Mouse (Mus musculus): ENCODE measurements around the gene Aqp7. TPM values are rescaled to one million over a fixed set of nuclear protein-coding genes. Genes with fewer than 3 reads are reported as not detected.

Gene Aqp7
- polyA plus RNA-seq, 1 experiment from 2014 or later: 0.16 TPM

DNA sequence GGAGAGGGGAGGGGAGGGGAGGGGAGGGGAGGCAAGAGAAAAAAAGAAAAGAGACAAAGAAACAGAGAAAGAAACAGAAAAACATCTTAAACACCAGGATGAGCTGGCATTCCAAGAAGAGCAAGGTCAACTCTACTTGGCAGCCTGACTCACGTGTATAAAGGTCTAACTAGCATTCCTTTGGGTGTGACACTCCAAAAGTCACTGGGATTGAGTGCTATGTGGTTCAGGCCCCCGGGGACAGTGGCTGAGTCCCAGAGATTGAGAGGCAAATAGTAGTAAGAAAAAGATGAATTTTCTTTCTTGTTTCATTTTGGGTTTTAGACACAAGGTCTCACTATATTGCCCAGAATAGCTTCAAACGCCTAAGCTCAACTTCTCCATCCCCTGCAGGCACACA lies 10.0 kb downstream of the Aqp7 start:
- Histone ChIP-seq H3K4me1 (replicated peaks; ENCODE audit: control insufficient read depth, insufficient read depth, low read length) (no peaks in the 10 kb centered on the region), H3K9me3 (ENCODE audit: control insufficient read depth, low read length) (no peaks in the 10 kb centered on the region), H3K36me3 (ENCODE audit: control insufficient read depth, insufficient read depth, low read length) (no peaks in the 10 kb centered on the region), H3K9ac (ENCODE audit: low read length) (no peak overlapping the region), H3K27me3 (replicated peaks; ENCODE audit: control insufficient read depth, insufficient read depth, low read length) (no peaks in the 10 kb centered on the region), H3K4me2 (ENCODE audit: low read length) (no peak overlapping the region), H3K4me3 (ENCODE audit: low read depth, low read length) (no peak overlapping the region), H3K27ac (ENCODE audit: low read depth) (no peak overlapping the region)
- 67% methylated on average over 3 of the region's 3 CpGs for WGBS
- DNase-seq (ENCODE audit: low spot score) (no peak), ATAC-seq (replicated peaks; ENCODE audit: low FRiP score, low TSS enrichment, low read depth) (no peak)

DNA sequence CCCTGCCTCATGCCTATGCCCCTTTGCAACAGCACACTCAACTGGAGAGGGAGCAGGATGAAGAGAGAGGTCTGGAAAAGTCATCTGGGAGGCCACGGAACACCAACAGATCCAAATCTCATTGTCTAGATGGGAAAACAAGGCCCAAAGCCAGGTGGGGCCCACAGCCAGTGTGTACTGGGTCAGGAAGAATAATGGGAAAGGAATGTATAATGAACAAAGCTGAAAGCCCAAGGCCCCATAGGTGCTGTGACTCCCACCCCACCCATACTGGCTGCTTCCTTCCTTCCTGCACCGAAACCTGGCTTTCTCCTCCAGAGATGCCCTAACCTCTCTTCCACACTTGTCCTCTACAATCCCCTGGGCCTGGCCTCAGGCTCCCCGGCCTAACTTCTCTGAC lies 16.7 kb downstream of the Aqp7 start:
- H3K27ac ChIP-seq (ENCODE audit: low read depth): no peak overlapping the region
- ATAC-seq (replicated peaks; ENCODE audit: low FRiP score, low TSS enrichment, low read depth): no peak
- no peaks in the 10 kb centered on the region for H3K9me3 ChIP-seq (ENCODE audit: control insufficient read depth, low read length)
- H3K36me3 ChIP-seq (ENCODE audit: control insufficient read depth, insufficient read depth, low read length): peaks cover 6% of the 10 kb centered on the region; the same call in 1 of the 2 replicates
- H3K4me2 ChIP-seq (ENCODE audit: low read length): no peak overlapping the region
- H3K9ac ChIP-seq (ENCODE audit: low read length): no peak overlapping the region
- 87% methylated on average over 3 of the region's 3 CpGs for WGBS
- H3K27me3 ChIP-seq (replicated peaks; ENCODE audit: control insufficient read depth, insufficient read depth, low read length): no peaks in the 10 kb centered on the region
- H3K4me1 ChIP-seq (replicated peaks; ENCODE audit: control insufficient read depth, insufficient read depth, low read length): no peaks in the 10 kb centered on the region
- DNase-seq (ENCODE audit: low spot score): no peak
- H3K4me3 ChIP-seq (ENCODE audit: low read depth, low read length): no peak overlapping the region

DNA sequence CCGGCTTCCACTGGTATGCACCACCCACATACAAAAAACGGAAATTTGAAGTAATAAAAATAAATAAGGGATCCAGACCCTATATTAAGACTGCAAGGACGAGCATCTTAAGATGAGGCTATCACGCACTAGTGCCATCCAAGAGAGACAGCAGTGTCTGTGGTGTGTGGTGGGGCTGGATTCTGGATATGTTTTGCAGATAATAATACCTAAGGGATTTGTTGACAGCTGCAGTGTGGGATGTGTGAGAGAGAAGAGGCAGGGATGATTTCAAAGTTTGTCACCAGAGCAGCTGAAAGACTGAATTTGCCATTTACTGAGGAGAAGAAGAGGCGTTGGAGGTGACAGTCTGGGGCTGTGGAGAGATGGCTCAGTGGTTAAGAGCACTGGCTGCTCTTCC lies 18.6 kb downstream of the Aqp7 start:
- ATAC-seq (replicated peaks; ENCODE audit: low FRiP score, low TSS enrichment, low read depth): no peak
- H3K9me3 ChIP-seq (ENCODE audit: control insufficient read depth, low read length): no peaks in the 10 kb centered on the region
- no peak overlapping the region for H3K9ac ChIP-seq (ENCODE audit: low read length)
- no peak for DNase-seq (ENCODE audit: low spot score)
- H3K4me3 ChIP-seq (ENCODE audit: low read depth, low read length): no peak overlapping the region
- WGBS: 90% methylated on average over 5 of the region's 5 CpGs
- no peak overlapping the region for H3K27ac ChIP-seq (ENCODE audit: low read depth)
- H3K27me3 ChIP-seq (replicated peaks; ENCODE audit: control insufficient read depth, insufficient read depth, low read length): no peaks in the 10 kb centered on the region
- no peak overlapping the region for H3K4me2 ChIP-seq (ENCODE audit: low read length)
- H3K36me3 ChIP-seq (ENCODE audit: control insufficient read depth, insufficient read depth, low read length): peaks cover 17% of the 10 kb centered on the region
- H3K4me1 ChIP-seq (replicated peaks; ENCODE audit: control insufficient read depth, insufficient read depth, low read length): no peaks in the 10 kb centered on the region

- Histone ChIP-seq H3K9ac (ENCODE audit: low read length) (no peak overlapping the region), H3K4me1 (replicated peaks; ENCODE audit: control insufficient read depth, insufficient read depth, low read length) (no peaks in the 10 kb centered on the region), H3K27me3 (replicated peaks; ENCODE audit: control insufficient read depth, insufficient read depth, low read length) (no peaks in the 10 kb centered on the region), H3K9me3 (ENCODE audit: control insufficient read depth, low read length) (no peaks in the 10 kb centered on the region), H3K4me2 (ENCODE audit: low read length) (no peak overlapping the region), H3K4me3 (ENCODE audit: low read depth, low read length) (no peak overlapping the region), H3K27ac (ENCODE audit: low read depth) (no peak overlapping the region), H3K36me3 (ENCODE audit: control insufficient read depth, insufficient read depth, low read length) (peaks cover 28% of the 10 kb centered on the region)
- DNase-seq (ENCODE audit: low spot score) (no peak), ATAC-seq (replicated peaks; ENCODE audit: low FRiP score, low TSS enrichment, low read depth) (no peak)
- WGBS: 87% methylated on average over 4 of the region's 4 CpGs
These were observed 19.7 kb downstream of the Aqp7 start for GRCm38 (mm10) chr4:41028272-41028671.

- no peaks in the 10 kb centered on the region for H3K9me3 ChIP-seq (ENCODE audit: control insufficient read depth, low read length)
- ATAC-seq (replicated peaks; ENCODE audit: low FRiP score, low TSS enrichment, low read depth) (no peak), DNase-seq (ENCODE audit: low spot score) (no peak)
- no peaks in the 10 kb centered on the region for H3K4me1 ChIP-seq (replicated peaks; ENCODE audit: control insufficient read depth, insufficient read depth, low read length)
- no peak overlapping the region for H3K4me2 ChIP-seq (ENCODE audit: low read length)
- no peak overlapping the region for H3K9ac ChIP-seq (ENCODE audit: low read length)
- H3K27ac ChIP-seq (ENCODE audit: low read depth): no peak overlapping the region
- peaks cover 32% of the 10 kb centered on the region for H3K36me3 ChIP-seq (ENCODE audit: control insufficient read depth, insufficient read depth, low read length)
- WGBS: 96% methylated on average over 3 of the region's 3 CpGs
- no peak overlapping the region for H3K4me3 ChIP-seq (ENCODE audit: low read depth, low read length)
- no peaks in the 10 kb centered on the region for H3K27me3 ChIP-seq (replicated peaks; ENCODE audit: control insufficient read depth, insufficient read depth, low read length)
These were observed 20.1 kb downstream of the Aqp7 start for GRCm38 (mm10) chr4:41027872-41028271.

GRCm38 (mm10) chr4:41026086-41026787 lies 21.7 kb downstream of the Aqp7 start:
- Histone ChIP-seq H3K27ac (ENCODE audit: low read depth) (no peak overlapping the region), H3K9me3 (ENCODE audit: control insufficient read depth, low read length) (no peaks in the 10 kb centered on the region), H3K36me3 (ENCODE audit: control insufficient read depth, insufficient read depth, low read length) (peaks cover 45% of the 10 kb centered on the region), H3K27me3 (replicated peaks; ENCODE audit: control insufficient read depth, insufficient read depth, low read length) (no peaks in the 10 kb centered on the region), H3K4me3 (ENCODE audit: low read depth, low read length) (no peak overlapping the region), H3K4me1 (replicated peaks; ENCODE audit: control insufficient read depth, insufficient read depth, low read length) (no peaks in the 10 kb centered on the region), H3K9ac (ENCODE audit: low read length) (no peak overlapping the region), H3K4me2 (ENCODE audit: low read length) (no peak overlapping the region)
- 0 out of 2 replicates have a peak, but pooled peaks have one; percentile 12 for ATAC-seq (replicated peaks; ENCODE audit: low FRiP score, low TSS enrichment, low read depth)
- WGBS: 50% methylated on average over 8 of the region's 8 CpGs
- DNase-seq (ENCODE audit: low spot score): no peak

DNA sequence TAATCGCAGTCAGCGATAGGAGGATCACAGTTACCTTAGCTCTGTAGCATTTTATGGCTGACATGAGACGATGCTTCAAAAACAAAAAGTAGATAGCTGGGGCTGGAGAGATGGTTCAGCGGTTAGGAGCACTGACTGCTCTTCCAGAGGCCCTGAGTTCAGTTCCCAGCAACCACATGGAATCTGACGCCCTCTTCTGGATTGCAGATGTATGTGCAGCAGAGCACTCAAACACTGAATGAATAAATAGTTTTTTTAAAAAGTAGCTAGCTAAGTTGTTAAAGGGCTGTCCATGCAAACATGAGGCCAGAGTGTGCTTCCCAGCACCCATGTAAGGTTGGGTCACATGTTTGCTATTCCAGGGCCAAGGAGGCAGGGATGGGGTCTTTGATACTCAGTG lies 26.8 kb downstream of the Aqp7 start:
- DNase-seq (ENCODE audit: low spot score) (no peak), ATAC-seq (replicated peaks; ENCODE audit: low FRiP score, low TSS enrichment, low read depth) (no peak)
- Histone ChIP-seq H3K4me1 (replicated peaks; ENCODE audit: control insufficient read depth, insufficient read depth, low read length) (no peaks in the 10 kb centered on the region), H3K4me2 (ENCODE audit: low read length) (no peak overlapping the region), H3K4me3 (ENCODE audit: low read depth, low read length) (no peak overlapping the region), H3K9ac (ENCODE audit: low read length) (no peak overlapping the region), H3K9me3 (ENCODE audit: control insufficient read depth, low read length) (no peaks in the 10 kb centered on the region), H3K27me3 (replicated peaks; ENCODE audit: control insufficient read depth, insufficient read depth, low read length) (no peaks in the 10 kb centered on the region), H3K36me3 (ENCODE audit: control insufficient read depth, insufficient read depth, low read length) (peaks cover 72% of the 10 kb centered on the region), H3K27ac (ENCODE audit: low read depth) (no peak overlapping the region)
- WGBS: 87% methylated on average over 5 of the region's 5 CpGs

DNA sequence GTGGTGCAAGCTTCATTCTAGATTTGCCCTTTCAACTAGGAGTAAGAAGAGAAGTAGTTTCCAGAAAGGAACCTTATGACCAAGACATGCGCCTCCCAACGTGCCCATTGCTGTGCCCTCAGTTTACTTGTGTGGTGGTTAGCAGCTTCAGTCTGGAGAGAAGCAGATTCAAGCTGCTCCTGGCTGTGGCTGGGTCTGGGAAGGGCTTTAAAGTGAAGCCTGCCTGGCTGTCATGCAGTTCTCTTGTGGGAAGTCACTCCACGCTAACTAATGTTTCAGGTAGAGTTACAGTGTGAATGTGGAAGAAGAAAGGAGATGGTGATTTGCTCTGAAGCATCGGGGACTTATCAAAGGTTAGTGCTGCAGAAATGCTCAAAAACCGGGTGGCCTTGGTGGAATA lies 32.1 kb downstream of the Aqp7 start:
- DNase-seq (ENCODE audit: low spot score) (no peak), ATAC-seq (replicated peaks; ENCODE audit: low FRiP score, low TSS enrichment, low read depth) (no peak)
- Histone ChIP-seq H3K4me1 (replicated peaks; ENCODE audit: control insufficient read depth, insufficient read depth, low read length) (no peaks in the 10 kb centered on the region), H3K36me3 (ENCODE audit: control insufficient read depth, insufficient read depth, low read length) (peaks cover 68% of the 10 kb centered on the region), H3K27ac (ENCODE audit: low read depth) (no peak overlapping the region), H3K4me3 (ENCODE audit: low read depth, low read length) (no peak overlapping the region), H3K9ac (ENCODE audit: low read length) (no peak overlapping the region), H3K9me3 (ENCODE audit: control insufficient read depth, low read length) (no peaks in the 10 kb centered on the region), H3K27me3 (replicated peaks; ENCODE audit: control insufficient read depth, insufficient read depth, low read length) (no peaks in the 10 kb centered on the region), H3K4me2 (ENCODE audit: low read length) (no peak overlapping the region)
- 92% methylated on average over 5 of the region's 5 CpGs for WGBS

- no peak overlapping the region for H3K4me3 ChIP-seq (ENCODE audit: low read depth, low read length)
- peaks cover 74% of the 10 kb centered on the region for H3K36me3 ChIP-seq (ENCODE audit: control insufficient read depth, insufficient read depth, low read length)
- DNase-seq (ENCODE audit: low spot score) (no peak), ATAC-seq (replicated peaks; ENCODE audit: low FRiP score, low TSS enrichment, low read depth) (no peak)
- H3K4me1 ChIP-seq (replicated peaks; ENCODE audit: control insufficient read depth, insufficient read depth, low read length): no peaks in the 10 kb centered on the region
- 91% methylated on average over 3 of the region's 3 CpGs for WGBS
- no peaks in the 10 kb centered on the region for H3K9me3 ChIP-seq (ENCODE audit: control insufficient read depth, low read length)
- no peak overlapping the region for H3K9ac ChIP-seq (ENCODE audit: low read length)
- no peak overlapping the region for H3K4me2 ChIP-seq (ENCODE audit: low read length)
- no peak overlapping the region for H3K27ac ChIP-seq (ENCODE audit: low read depth)
- no peaks in the 10 kb centered on the region for H3K27me3 ChIP-seq (replicated peaks; ENCODE audit: control insufficient read depth, insufficient read depth, low read length)
These were observed 34.6 kb downstream of the Aqp7 start for GRCm38 (mm10) chr4:41013351-41013750.

All from intestine, embryonic 14.5 days (tissue).